Mouse (Mus musculus) brain, embryonic 14.5 days (tissue): Measurements from ENCODE around the gene Cnksr1.

Experiments
- CTCF ChIP-seq: fragments of 200-500 bp; IDR thresholded peaks from 2 replicates; pipeline ENCODE4 v1.5.1; 2012; ENCODE audit warnings: inconsistent platforms, mild to moderate bottlenecking, moderate library complexity, borderline replicate concordance; ENCODE audit not compliant: insufficient read depth, insufficient read length; ENCODE audit errors: extremely low read depth
- POLR2A ChIP-seq: fragments of 200-500 bp; IDR thresholded peaks from 2 replicates; pipeline ENCODE4 v1.6.1; 2012; ENCODE audit warnings: mild to moderate bottlenecking, inconsistent platforms, borderline replicate concordance; ENCODE audit not compliant: poor library complexity, insufficient read depth, insufficient read length, severe bottlenecking; ENCODE audit errors: extremely low read depth

DNA sequence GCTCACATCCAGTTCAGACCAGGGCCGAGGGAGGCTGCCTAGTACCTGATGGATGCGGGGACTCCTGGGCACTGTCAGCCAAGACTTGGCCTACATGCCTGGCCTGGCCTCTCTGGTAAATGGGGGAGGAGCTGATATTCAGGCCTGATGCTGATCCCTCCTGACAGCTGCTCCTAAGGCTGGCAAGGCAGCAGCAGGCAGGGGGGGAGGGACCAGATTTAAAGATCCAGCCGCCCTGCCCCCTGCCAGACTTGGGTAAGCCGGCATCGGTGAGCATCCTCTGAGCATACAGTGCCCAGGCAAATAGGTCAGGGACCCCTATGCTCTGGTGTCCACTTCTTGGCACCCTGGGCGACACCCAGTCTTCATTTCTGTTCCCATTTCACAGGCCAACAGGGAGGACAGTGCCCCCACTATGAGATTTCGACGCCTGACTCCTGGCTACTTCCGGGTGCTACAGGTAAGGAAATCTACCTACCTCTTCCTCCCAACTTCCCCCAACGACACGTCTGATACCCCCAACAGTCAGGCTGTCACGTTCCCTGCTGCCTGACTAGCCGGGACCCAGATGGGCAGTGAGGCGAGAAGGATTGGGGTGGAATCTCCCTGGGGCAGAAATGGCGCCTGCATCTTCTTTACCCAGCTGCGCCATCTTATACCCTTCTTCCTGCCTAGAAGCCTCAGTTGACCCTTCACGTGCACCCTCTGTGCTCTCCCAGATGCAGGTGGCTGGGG is 5.5 kb upstream of the Cnksr1 start, which contains the start of gene E130218I03Rik:
- TF ChIP-seq POLR2A (no peak), CTCF (no peak)
